Mouse (Mus musculus): Measurements from ENCODE around the gene Nptx1. TPM values are rescaled to one million over a fixed set of nuclear protein-coding genes. Genes with fewer than 3 reads are reported as not detected.

Nptx1 gene
- total and polyA plus RNA-seq, 2 experiments: 0.09 TPM

GRCm38 (mm10) chr11:119576855-119577254 is 29.3 kb upstream of the Nptx1 start:
- no peak for DNase-seq (ENCODE audit: extremely low read depth, low read depth, low spot score)
- Histone ChIP-seq H3K79me2 (ENCODE audit: control insufficient read depth, insufficient read depth, low read length) (no peaks in the 10 kb centered on the region), H3K4me1 (ENCODE audit: control insufficient read depth, insufficient read depth, low read length) (peaks cover 9% of the 10 kb centered on the region; the same call in 1 of the 2 replicates), H3K36me3 (ENCODE audit: control insufficient read depth, insufficient read depth, low read length) (no peaks in the 10 kb centered on the region), H3K4me3 (ENCODE audit: insufficient read depth, low read depth, low read length) (no peak overlapping the region), H3K27ac (replicated peaks; ENCODE audit: insufficient read depth, low read depth, low read length) (no peak overlapping the region; the same call in 1 of the 2 replicates), H3K9ac (ENCODE audit: low read depth, low read length) (no peak overlapping the region), H3K27me3 (ENCODE audit: control insufficient read depth, insufficient read depth, low read length) (no peaks in the 10 kb centered on the region)
- TF ChIP-seq POLR2A (IDR thresholded peaks at IDR 0.05; ENCODE audit: extremely low read depth, insufficient read depth, low read length) (no peak), CTCF (IDR thresholded peaks at IDR 0.05; ENCODE audit: low read depth, low read length) (no peak)
- WGBS: 18% methylated on average over 4 of the region's 4 CpGs

DNA sequence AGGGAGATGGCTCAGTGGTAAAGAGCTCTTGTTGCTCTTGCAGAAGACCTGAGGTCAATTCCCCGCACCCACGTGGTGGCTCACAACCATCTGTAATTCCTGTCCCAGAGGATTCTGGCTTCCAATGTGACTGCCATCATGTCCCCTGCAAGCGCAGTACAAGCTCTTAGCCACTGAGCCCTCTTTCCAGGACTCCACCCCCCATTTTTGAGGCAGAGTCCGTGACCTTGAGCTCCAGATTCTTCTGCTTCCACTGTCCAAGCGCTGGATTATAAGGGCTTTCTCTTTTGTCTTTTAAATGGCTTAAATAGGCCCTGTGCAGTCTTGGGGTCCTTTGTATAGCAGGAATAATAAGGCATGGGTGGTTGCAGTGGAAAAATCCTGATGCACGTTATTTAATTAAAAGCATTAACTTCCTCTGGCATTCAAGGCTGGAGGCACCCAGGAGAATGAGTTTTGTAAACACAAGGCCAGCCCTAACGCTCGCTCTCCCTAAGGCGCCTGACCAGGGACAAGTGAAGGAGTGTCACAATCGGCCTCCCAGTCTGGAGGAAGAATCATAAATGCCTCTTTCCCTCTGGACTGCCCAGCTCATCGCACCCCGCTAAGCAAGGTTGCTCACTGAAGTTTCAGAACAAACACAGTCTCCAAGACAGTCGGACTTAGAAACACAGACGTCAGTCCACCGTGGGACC is 24.9 kb upstream of the Nptx1 start:
- no peak for DNase-seq (ENCODE audit: extremely low read depth, low read depth, low spot score)
- Histone ChIP-seq H3K36me3 (ENCODE audit: control insufficient read depth, insufficient read depth, low read length) (no peaks in the 10 kb centered on the region), H3K27ac (replicated peaks; ENCODE audit: insufficient read depth, low read depth, low read length) (no peak overlapping the region), H3K79me2 (ENCODE audit: control insufficient read depth, insufficient read depth, low read length) (no peaks in the 10 kb centered on the region), H3K27me3 (ENCODE audit: control insufficient read depth, insufficient read depth, low read length) (no peaks in the 10 kb centered on the region), H3K9ac (ENCODE audit: low read depth, low read length) (no peak overlapping the region), H3K4me3 (ENCODE audit: insufficient read depth, low read depth, low read length) (no peak overlapping the region), H3K4me1 (ENCODE audit: control insufficient read depth, insufficient read depth, low read length) (peaks cover 8% of the 10 kb centered on the region; the same call in 1 of the 2 replicates)
- WGBS: 83% methylated on average over 15 of the region's 15 CpGs
- no peak for TF ChIP-seq POLR2A (IDR thresholded peaks at IDR 0.05; ENCODE audit: extremely low read depth, insufficient read depth, low read length)
- TF ChIP-seq CTCF (IDR thresholded peaks at IDR 0.05; ENCODE audit: low read depth, low read length): no peak

DNA sequence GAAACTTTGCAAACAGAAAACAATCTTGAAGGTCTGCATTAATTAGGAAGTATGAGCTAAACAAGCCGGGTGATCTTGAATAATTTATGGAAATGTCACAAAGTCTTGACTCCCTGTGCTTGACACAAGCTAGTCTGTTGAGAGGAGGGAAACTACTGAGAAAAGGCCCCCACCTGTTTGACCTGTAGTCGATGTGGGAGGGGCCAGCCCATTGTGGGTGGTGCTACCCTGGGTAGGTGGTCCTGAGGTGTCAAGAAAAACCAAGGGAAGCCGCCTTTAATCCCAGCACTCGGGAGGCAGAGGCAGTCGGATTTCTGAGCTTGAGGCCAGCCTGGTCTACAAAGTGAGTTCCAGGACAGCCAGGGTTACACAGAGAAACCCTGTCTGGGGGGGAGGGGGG is 18.6 kb upstream of the Nptx1 start:
- no peaks in the 10 kb centered on the region for H3K36me3 ChIP-seq (ENCODE audit: control insufficient read depth, insufficient read depth, low read length)
- no peak overlapping the region for H3K27ac ChIP-seq (replicated peaks; ENCODE audit: insufficient read depth, low read depth, low read length)
- H3K9ac ChIP-seq (ENCODE audit: low read depth, low read length): no peak overlapping the region
- no peak overlapping the region for H3K4me3 ChIP-seq (ENCODE audit: insufficient read depth, low read depth, low read length)
- TF ChIP-seq POLR2A (IDR thresholded peaks at IDR 0.05; ENCODE audit: extremely low read depth, insufficient read depth, low read length) (no peak), CTCF (IDR thresholded peaks at IDR 0.05; ENCODE audit: low read depth, low read length) (no peak)
- DNase-seq (ENCODE audit: extremely low read depth, low read depth, low spot score): no peak
- peaks cover 6% of the 10 kb centered on the region for H3K4me1 ChIP-seq (ENCODE audit: control insufficient read depth, insufficient read depth, low read length)
- WGBS: 63% methylated on average over 5 of the region's 5 CpGs
- H3K27me3 ChIP-seq (ENCODE audit: control insufficient read depth, insufficient read depth, low read length): no peaks in the 10 kb centered on the region
- H3K79me2 ChIP-seq (ENCODE audit: control insufficient read depth, insufficient read depth, low read length): no peaks in the 10 kb centered on the region

- no peaks in the 10 kb centered on the region for H3K79me2 ChIP-seq (ENCODE audit: control insufficient read depth, insufficient read depth, low read length)
- no peak overlapping the region for H3K4me3 ChIP-seq (ENCODE audit: insufficient read depth, low read depth, low read length)
- no peak for TF ChIP-seq POLR2A (IDR thresholded peaks at IDR 0.05; ENCODE audit: extremely low read depth, insufficient read depth, low read length)
- WGBS: 76% methylated on average over 10 of the region's 10 CpGs
- no peaks in the 10 kb centered on the region for H3K36me3 ChIP-seq (ENCODE audit: control insufficient read depth, insufficient read depth, low read length)
- H3K4me1 ChIP-seq (ENCODE audit: control insufficient read depth, insufficient read depth, low read length): peaks cover 6% of the 10 kb centered on the region
- no peak overlapping the region for H3K27ac ChIP-seq (replicated peaks; ENCODE audit: insufficient read depth, low read depth, low read length)
- no peaks in the 10 kb centered on the region for H3K27me3 ChIP-seq (ENCODE audit: control insufficient read depth, insufficient read depth, low read length)
- no peak overlapping the region for H3K9ac ChIP-seq (ENCODE audit: low read depth, low read length)
- DNase-seq (ENCODE audit: extremely low read depth, low read depth, low spot score): no peak
These were observed 18.1 kb upstream of the Nptx1 start for GRCm38 (mm10) chr11:119565684-119566083.

DNA sequence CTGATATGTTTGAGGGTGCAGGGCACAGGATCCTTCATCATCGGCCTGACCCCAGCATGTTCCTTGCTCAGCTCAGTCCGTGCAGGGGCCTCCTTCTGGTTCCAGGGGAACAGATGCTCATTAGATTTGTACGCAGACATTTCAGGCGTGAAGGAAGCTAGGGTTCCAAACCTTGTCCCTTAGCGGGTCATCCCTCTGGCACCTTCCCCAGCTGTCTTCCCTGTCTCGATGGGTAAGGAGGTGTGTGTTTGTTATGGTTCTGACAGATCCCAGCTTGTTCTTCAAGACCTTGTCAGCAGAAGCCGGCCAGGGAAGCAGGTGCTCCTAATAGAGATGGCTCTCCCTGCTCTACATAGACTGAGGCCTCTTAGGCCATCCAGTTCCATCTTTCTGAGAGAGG is 17.5 kb upstream of the Nptx1 start:
- TF ChIP-seq POLR2A (IDR thresholded peaks at IDR 0.05; ENCODE audit: extremely low read depth, insufficient read depth, low read length): no peak
- no peak for TF ChIP-seq CTCF (IDR thresholded peaks at IDR 0.05; ENCODE audit: low read depth, low read length)
- H3K27me3 ChIP-seq (ENCODE audit: control insufficient read depth, insufficient read depth, low read length): no peaks in the 10 kb centered on the region

DNA sequence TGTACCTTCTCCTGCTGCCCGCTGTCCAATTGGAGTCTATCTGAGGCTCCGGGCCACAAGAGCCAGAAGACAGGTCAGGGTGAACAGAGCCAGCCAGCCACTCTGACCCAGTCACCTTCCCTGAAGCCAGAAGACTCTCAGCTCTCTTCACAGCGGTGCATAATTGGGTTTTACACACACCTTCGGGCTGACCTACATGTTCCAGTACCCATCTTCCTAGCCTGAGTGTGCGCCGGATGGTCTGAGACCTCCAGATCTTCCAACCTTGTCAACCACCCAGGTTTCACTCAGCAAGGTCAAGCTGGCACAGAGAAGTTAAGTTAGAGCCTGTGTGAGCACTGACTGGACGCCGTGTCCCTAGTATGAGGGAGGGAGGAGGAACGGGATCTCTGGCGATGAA is 16.8 kb upstream of the Nptx1 start:
- H3K27me3 ChIP-seq (ENCODE audit: control insufficient read depth, insufficient read depth, low read length): no peaks in the 10 kb centered on the region
- H3K27ac ChIP-seq (replicated peaks; ENCODE audit: insufficient read depth, low read depth, low read length): no peak overlapping the region
- WGBS: 87% methylated on average over 10 of the region's 10 CpGs
- H3K4me3 ChIP-seq (ENCODE audit: insufficient read depth, low read depth, low read length): no peak overlapping the region
- H3K36me3 ChIP-seq (ENCODE audit: control insufficient read depth, insufficient read depth, low read length): no peaks in the 10 kb centered on the region
- TF ChIP-seq CTCF (IDR thresholded peaks at IDR 0.05; ENCODE audit: low read depth, low read length) (no peak), POLR2A (IDR thresholded peaks at IDR 0.05; ENCODE audit: extremely low read depth, insufficient read depth, low read length) (no peak)
- no peaks in the 10 kb centered on the region for H3K79me2 ChIP-seq (ENCODE audit: control insufficient read depth, insufficient read depth, low read length)
- no peak overlapping the region for H3K9ac ChIP-seq (ENCODE audit: low read depth, low read length)
- H3K4me1 ChIP-seq (ENCODE audit: control insufficient read depth, insufficient read depth, low read length): peaks cover 6% of the 10 kb centered on the region
- DNase-seq (ENCODE audit: extremely low read depth, low read depth, low spot score): no peak

More for the DNA sequence above, 17.5 kb upstream of the Nptx1 start:
- Histone ChIP-seq H3K36me3 (ENCODE audit: control insufficient read depth, insufficient read depth, low read length) (no peaks in the 10 kb centered on the region), H3K9ac (ENCODE audit: low read depth, low read length) (no peak overlapping the region), H3K79me2 (ENCODE audit: control insufficient read depth, insufficient read depth, low read length) (no peaks in the 10 kb centered on the region), H3K4me1 (ENCODE audit: control insufficient read depth, insufficient read depth, low read length) (peaks cover 6% of the 10 kb centered on the region), H3K27ac (replicated peaks; ENCODE audit: insufficient read depth, low read depth, low read length) (no peak overlapping the region), H3K4me3 (ENCODE audit: insufficient read depth, low read depth, low read length) (no peak overlapping the region)
- WGBS: 78% methylated on average over 7 of the region's 7 CpGs
- no peak for DNase-seq (ENCODE audit: extremely low read depth, low read depth, low spot score)
